Mouse (Mus musculus) liver, adult 2 months (tissue): ENCODE results near the gene Myod1.

Source experiments
- CTCF ChIP-seq: fragments of 200-500 bp; IDR thresholded peaks from 2 replicates; pipeline ENCODE4 v1.5.1; 2011; ENCODE audit warnings: low read depth, low read length, control low read depth
- POLR2A ChIP-seq: fragments of 200-500 bp; IDR thresholded peaks from 2 replicates; pipeline ENCODE4 v1.6.1; 2011; ENCODE audit warnings: low read length, control low read depth; ENCODE audit not compliant: insufficient read depth; ENCODE audit errors: extremely low read depth

GRCm38 (mm10) chr7:46339818-46340217, 36.5 kb upstream of the Myod1 start:
- no peak for TF ChIP-seq CTCF
- TF ChIP-seq POLR2A, result no peak
